17 mouse cellular contexts compared by ENCODE assay signal in genomic region chr8:92059471-92059870, GRCm38 (mm10).
"Had no signal": no experiment of that assay in that cellular context is flagged by ENCODE, and none has a peak within 500 bp of the region (broad histone marks: within the 10 kb centered on the region; RNA-seq: fewer than 3 reads in every experiment).

No protein-coding gene starts in this region.

- H3K4me2 ChIP-seq: liver, embryonic 12.5 days; lung, embryonic 14.5 days; neural tube, embryonic 13.5 days; neural tube, embryonic 15.5 days had no signal

- H3K4me3 ChIP-seq: liver, embryonic 12.5 days; myocyte; neural tube, embryonic 13.5 days; neural tube, embryonic 15.5 days had no signal

- H3K9ac ChIP-seq: liver, embryonic 12.5 days; liver, embryonic 14.5 days; lung, embryonic 14.5 days; neural tube, embryonic 13.5 days; neural tube, embryonic 15.5 days had no signal

- H3K9me3 ChIP-seq: liver, embryonic 12.5 days; neural tube, embryonic 13.5 days; neural tube, embryonic 15.5 days had no signal

- H3K27ac ChIP-seq: liver, embryonic 12.5 days; liver, embryonic 14.5 days; neural tube, embryonic 13.5 days; neural tube, embryonic 15.5 days had no signal

- ATAC-seq: liver, embryonic 12.5 days had no signal

- H3K36me3 ChIP-seq: liver, embryonic 12.5 days; neural tube, embryonic 13.5 days; neural tube, embryonic 15.5 days had no signal

- DNase-seq: lung, adult 18-20 months; lung, embryonic 14.5 days; lung, postnatal 10 days; lung, postnatal 4 days; retina, postnatal 1 day; right cerebral cortex, adult 18-20 months; right cerebral cortex, postnatal 25 days; right cerebral cortex, postnatal 4 days; spleen, adult 18-20 months; thymus, adult 18-20 months; thymus, postnatal 14 days; thymus, postnatal 36 days had no signal
